Mouse (Mus musculus): ENCODE measurements around the gene Ubtd1. TPM values are rescaled to one million over a fixed set of nuclear protein-coding genes. Genes with fewer than 3 reads are reported as not detected.
A peak's percentile ranks its signal among the peaks of the same experiment; 100 is the strongest.

Gene Ubtd1
- polyA plus RNA-seq, 1 experiment from 2014 or later, result 14.5 TPM

DNA sequence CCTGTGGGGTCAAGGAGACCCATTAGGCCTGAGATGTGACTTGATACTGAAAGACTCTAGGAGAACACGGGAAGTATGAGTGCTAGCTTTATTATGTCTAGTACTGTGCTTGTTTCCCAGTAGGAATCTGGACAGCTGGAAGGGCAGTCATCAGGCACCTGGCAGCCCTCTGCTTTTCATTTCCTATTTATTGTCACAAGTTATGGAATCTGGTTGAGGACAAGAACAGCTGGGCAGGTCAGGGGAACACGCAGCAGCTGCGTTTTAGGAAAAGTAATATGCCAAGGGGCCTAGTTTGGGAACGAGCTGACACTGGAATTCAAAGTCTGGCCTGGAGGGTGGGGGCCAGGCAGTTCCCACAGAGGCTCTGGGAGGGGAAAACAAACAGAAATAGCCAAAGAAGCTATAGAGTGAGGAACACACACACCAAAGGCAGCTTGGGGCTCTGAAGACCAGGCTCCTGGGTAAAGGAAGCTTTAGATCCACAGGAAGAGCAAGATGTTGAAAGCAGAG is 18.9 kb downstream of the Ubtd1 start:
- 17% methylated on average over 4 of the region's 4 CpGs for WGBS
- no peaks in the 10 kb centered on the region for H3K27me3 ChIP-seq (ENCODE audit: control insufficient read depth, insufficient read depth, low read depth, low read length)
- H3K4me2 ChIP-seq (ENCODE audit: low read depth, low read length), result no peak overlapping the region
- peak; percentile 76 for ATAC-seq (ENCODE audit: low read depth)
- H3K9me3 ChIP-seq (ENCODE audit: control insufficient read depth, low read length), result no peaks in the 10 kb centered on the region
- no peaks in the 10 kb centered on the region for H3K36me3 ChIP-seq (ENCODE audit: control insufficient read depth, insufficient read depth, low read length)
- H3K9ac ChIP-seq (ENCODE audit: low read length), result no peak overlapping the region
- peaks cover 21% of the 10 kb centered on the region for H3K4me1 ChIP-seq (replicated peaks; ENCODE audit: control insufficient read depth, insufficient read depth, low read length)
- H3K4me3 ChIP-seq (ENCODE audit: low read length), result no peak overlapping the region
- peak overlapping the region; percentile 70 for H3K27ac ChIP-seq (ENCODE audit: low read length)

DNA sequence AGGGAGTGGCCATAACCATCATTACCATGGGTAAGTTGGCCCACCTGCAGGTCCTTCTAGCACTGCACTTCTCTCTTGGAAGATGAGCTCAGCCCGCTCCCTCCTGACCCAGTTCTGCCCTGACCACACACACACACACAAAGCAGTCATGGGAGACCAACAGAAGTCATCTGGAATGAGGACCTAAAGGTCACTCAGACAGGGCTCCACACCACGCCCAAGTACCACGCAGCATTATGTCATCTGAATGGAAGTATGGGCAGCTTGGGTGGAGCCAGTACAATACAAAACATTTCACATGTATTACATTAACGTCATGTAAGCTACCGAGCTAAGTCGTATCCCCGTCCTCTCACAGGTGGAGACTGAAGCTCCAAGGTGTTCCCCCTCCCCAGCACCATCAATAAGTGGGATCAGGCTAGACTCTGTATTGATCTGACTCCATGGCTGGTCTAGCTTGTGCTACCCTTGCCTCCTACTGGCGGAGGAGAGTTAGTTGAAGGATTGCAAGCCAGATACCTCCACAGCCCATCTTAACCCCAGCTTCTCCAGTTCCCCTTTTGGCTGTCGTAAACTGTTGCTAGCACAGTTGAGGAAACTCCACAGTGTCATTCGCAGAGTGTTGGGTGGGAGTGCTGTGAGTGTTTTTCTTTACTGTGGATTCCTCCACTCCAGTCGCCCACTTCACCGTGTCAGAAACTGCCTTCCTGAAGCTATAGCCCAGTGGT is 19.9 kb downstream of the Ubtd1 start:
- Histone ChIP-seq H3K36me3 (ENCODE audit: control insufficient read depth, insufficient read depth, low read length) (no peaks in the 10 kb centered on the region), H3K4me2 (ENCODE audit: low read depth, low read length) (no peak overlapping the region), H3K27me3 (ENCODE audit: control insufficient read depth, insufficient read depth, low read depth, low read length) (no peaks in the 10 kb centered on the region), H3K9ac (ENCODE audit: low read length) (no peak overlapping the region), H3K27ac (ENCODE audit: low read length) (peak overlapping the region; percentile 70), H3K4me3 (ENCODE audit: low read length) (no peak overlapping the region), H3K4me1 (replicated peaks; ENCODE audit: control insufficient read depth, insufficient read depth, low read length) (peaks cover 21% of the 10 kb centered on the region), H3K9me3 (ENCODE audit: control insufficient read depth, low read length) (no peaks in the 10 kb centered on the region)
- ATAC-seq (ENCODE audit: low read depth), result no peak
- 87% methylated on average over 12 of the region's 12 CpGs for WGBS

DNA sequence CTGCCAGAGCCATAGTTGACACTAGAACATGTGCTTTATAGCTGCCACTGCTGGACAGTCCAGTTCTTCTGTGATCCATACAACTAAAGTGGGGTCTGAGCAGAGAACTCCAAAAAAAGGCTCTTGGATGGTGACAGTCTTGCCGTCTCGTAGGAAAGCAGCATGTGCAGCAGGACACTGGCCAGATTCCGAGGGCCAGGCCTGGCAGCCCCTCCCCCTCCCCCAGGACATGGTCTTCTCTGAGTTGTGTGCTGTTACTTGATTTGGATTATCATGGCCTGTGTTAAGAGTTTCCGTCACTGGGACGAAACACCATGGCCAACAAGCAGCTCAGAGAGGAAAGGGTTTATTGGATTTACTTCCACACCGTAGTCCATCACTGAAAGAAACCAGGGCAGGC is 22.7 kb downstream of the Ubtd1 start:
- no peak overlapping the region for H3K27ac ChIP-seq (ENCODE audit: low read length)
- no peak overlapping the region for H3K4me3 ChIP-seq (ENCODE audit: low read length)
- no peak overlapping the region for H3K4me2 ChIP-seq (ENCODE audit: low read depth, low read length)
- WGBS, result 65% methylated on average over 6 of the region's 6 CpGs
- no peaks in the 10 kb centered on the region for H3K27me3 ChIP-seq (ENCODE audit: control insufficient read depth, insufficient read depth, low read depth, low read length)
- no peaks in the 10 kb centered on the region for H3K36me3 ChIP-seq (ENCODE audit: control insufficient read depth, insufficient read depth, low read length)
- no peak overlapping the region for H3K9ac ChIP-seq (ENCODE audit: low read length)
- peaks cover 21% of the 10 kb centered on the region for H3K4me1 ChIP-seq (replicated peaks; ENCODE audit: control insufficient read depth, insufficient read depth, low read length)
- ATAC-seq (ENCODE audit: low read depth), result no peak
- no peaks in the 10 kb centered on the region for H3K9me3 ChIP-seq (ENCODE audit: control insufficient read depth, low read length)

GRCm38 (mm10) chr19:42005616-42006015 is 24.1 kb downstream of the Ubtd1 start:
- Histone ChIP-seq H3K9me3 (ENCODE audit: control insufficient read depth, low read length) (no peaks in the 10 kb centered on the region), H3K4me3 (ENCODE audit: low read length) (no peak overlapping the region), H3K4me2 (ENCODE audit: low read depth, low read length) (no peak overlapping the region), H3K9ac (ENCODE audit: low read length) (no peak overlapping the region), H3K4me1 (replicated peaks; ENCODE audit: control insufficient read depth, insufficient read depth, low read length) (peaks cover 16% of the 10 kb centered on the region), H3K27me3 (ENCODE audit: control insufficient read depth, insufficient read depth, low read depth, low read length) (no peaks in the 10 kb centered on the region), H3K27ac (ENCODE audit: low read length) (no peak overlapping the region), H3K36me3 (ENCODE audit: control insufficient read depth, insufficient read depth, low read length) (no peaks in the 10 kb centered on the region)
- ATAC-seq (ENCODE audit: low read depth), result no peak
- 63% methylated on average over 3 of the region's 3 CpGs for WGBS

DNA sequence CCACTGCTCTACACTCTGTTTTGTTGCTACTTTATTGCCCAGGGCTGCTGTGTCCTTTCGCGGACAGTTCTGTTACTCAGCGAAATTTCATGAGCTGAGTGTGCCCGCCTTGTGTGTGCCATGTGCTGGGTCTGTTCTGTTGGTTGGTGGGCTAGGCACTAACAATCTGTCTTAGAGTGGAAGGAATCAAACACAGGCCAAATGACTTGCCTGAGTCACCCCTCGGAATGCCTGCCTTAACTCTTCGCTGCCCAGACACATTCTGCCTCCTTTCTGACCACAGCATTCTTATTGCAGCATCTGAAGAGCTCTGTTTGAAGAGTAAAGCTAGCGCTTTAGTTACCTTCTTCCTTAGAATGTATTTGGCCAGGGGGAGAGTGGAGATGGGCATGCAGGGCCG is 25.0 kb downstream of the Ubtd1 start:
- H3K27me3 ChIP-seq (ENCODE audit: control insufficient read depth, insufficient read depth, low read depth, low read length), result no peaks in the 10 kb centered on the region
- H3K4me3 ChIP-seq (ENCODE audit: low read length), result no peak overlapping the region
- no peak for ATAC-seq (ENCODE audit: low read depth)
- H3K9me3 ChIP-seq (ENCODE audit: control insufficient read depth, low read length), result no peaks in the 10 kb centered on the region
- H3K4me1 ChIP-seq (replicated peaks; ENCODE audit: control insufficient read depth, insufficient read depth, low read length), result peaks cover 8% of the 10 kb centered on the region
- H3K36me3 ChIP-seq (ENCODE audit: control insufficient read depth, insufficient read depth, low read length), result no peaks in the 10 kb centered on the region
- H3K4me2 ChIP-seq (ENCODE audit: low read depth, low read length), result no peak overlapping the region
- H3K27ac ChIP-seq (ENCODE audit: low read length), result no peak overlapping the region
- 60% methylated on average over 8 of the region's 8 CpGs for WGBS
- no peak overlapping the region for H3K9ac ChIP-seq (ENCODE audit: low read length)

- Histone ChIP-seq H3K27me3 (ENCODE audit: control insufficient read depth, insufficient read depth, low read depth, low read length) (no peaks in the 10 kb centered on the region), H3K9ac (ENCODE audit: low read length) (no peak overlapping the region), H3K27ac (ENCODE audit: low read length) (no peak overlapping the region), H3K4me2 (ENCODE audit: low read depth, low read length) (no peak overlapping the region), H3K9me3 (ENCODE audit: control insufficient read depth, low read length) (no peaks in the 10 kb centered on the region), H3K36me3 (ENCODE audit: control insufficient read depth, insufficient read depth, low read length) (no peaks in the 10 kb centered on the region), H3K4me1 (replicated peaks; ENCODE audit: control insufficient read depth, insufficient read depth, low read length) (peaks cover 8% of the 10 kb centered on the region), H3K4me3 (ENCODE audit: low read length) (no peak overlapping the region)
- ATAC-seq (ENCODE audit: low read depth), result no peak
- WGBS, result 52% methylated on average over 3 of the region's 3 CpGs
These were observed 27.0 kb downstream of the Ubtd1 start for GRCm38 (mm10) chr19:42008586-42008985.

DNA sequence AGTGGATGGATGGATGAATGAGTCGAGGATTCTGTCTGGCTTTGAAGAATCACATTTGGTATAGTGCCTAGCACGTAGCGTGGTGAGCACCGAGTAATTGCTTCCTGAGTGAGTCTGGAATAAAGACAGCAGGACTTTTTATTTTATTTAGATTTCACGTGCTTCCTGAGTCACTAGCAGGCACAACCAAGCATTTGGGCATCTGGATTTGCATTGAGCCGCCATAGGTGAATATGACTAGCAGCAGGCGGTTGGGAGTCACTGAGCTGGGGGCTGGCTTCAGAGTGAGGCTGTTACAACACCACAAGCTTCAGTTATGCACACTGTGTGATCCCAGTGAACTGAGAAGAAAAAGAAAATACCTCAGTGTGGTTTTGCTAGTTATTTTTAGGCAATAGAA is 27.5 kb downstream of the Ubtd1 start:
- no peak overlapping the region for H3K27ac ChIP-seq (ENCODE audit: low read length)
- WGBS, result 36% methylated on average over 7 of the region's 7 CpGs
- peaks cover 8% of the 10 kb centered on the region for H3K4me1 ChIP-seq (replicated peaks; ENCODE audit: control insufficient read depth, insufficient read depth, low read length)
- no peak overlapping the region for H3K4me2 ChIP-seq (ENCODE audit: low read depth, low read length)
- H3K4me3 ChIP-seq (ENCODE audit: low read length), result no peak overlapping the region
- H3K36me3 ChIP-seq (ENCODE audit: control insufficient read depth, insufficient read depth, low read length), result no peaks in the 10 kb centered on the region
- H3K27me3 ChIP-seq (ENCODE audit: control insufficient read depth, insufficient read depth, low read depth, low read length), result no peaks in the 10 kb centered on the region
- H3K9ac ChIP-seq (ENCODE audit: low read length), result no peak overlapping the region
- H3K9me3 ChIP-seq (ENCODE audit: control insufficient read depth, low read length), result no peaks in the 10 kb centered on the region
- ATAC-seq (ENCODE audit: low read depth), result no peak

DNA sequence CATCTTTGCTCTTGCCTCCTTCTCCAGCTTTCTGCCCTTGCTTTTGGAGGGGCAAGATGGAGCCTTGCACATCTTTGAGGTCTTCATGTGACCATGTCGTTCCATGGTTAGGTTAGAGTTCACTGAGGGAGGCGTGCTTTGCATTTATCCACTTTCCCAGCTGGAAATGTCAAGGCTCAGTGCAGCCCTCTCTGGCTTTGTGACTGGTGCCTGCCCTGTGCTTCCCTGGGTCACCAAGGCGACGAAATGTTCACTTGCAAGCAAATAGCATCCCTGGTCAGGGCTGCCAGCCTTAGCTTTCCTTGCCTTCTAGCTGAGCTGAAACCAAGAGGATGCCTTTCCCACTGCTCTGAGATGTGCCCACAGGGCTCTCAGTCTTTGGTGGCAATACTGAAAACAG is 28.9 kb downstream of the Ubtd1 start:
- Histone ChIP-seq H3K9me3 (ENCODE audit: control insufficient read depth, low read length) (no peaks in the 10 kb centered on the region), H3K4me3 (ENCODE audit: low read length) (no peak overlapping the region), H3K4me1 (replicated peaks; ENCODE audit: control insufficient read depth, insufficient read depth, low read length) (peaks cover 3% of the 10 kb centered on the region), H3K27ac (ENCODE audit: low read length) (no peak overlapping the region), H3K36me3 (ENCODE audit: control insufficient read depth, insufficient read depth, low read length) (no peaks in the 10 kb centered on the region), H3K9ac (ENCODE audit: low read length) (no peak overlapping the region), H3K27me3 (ENCODE audit: control insufficient read depth, insufficient read depth, low read depth, low read length) (no peaks in the 10 kb centered on the region), H3K4me2 (ENCODE audit: low read depth, low read length) (no peak overlapping the region)
- no peak for ATAC-seq (ENCODE audit: low read depth)
- 73% methylated on average over 4 of the region's 4 CpGs for WGBS

GRCm38 (mm10) chr19:42011123-42011522 is 29.6 kb downstream of the Ubtd1 start:
- Histone ChIP-seq H3K4me2 (ENCODE audit: low read depth, low read length) (no peak overlapping the region), H3K9me3 (ENCODE audit: control insufficient read depth, low read length) (no peaks in the 10 kb centered on the region), H3K27me3 (ENCODE audit: control insufficient read depth, insufficient read depth, low read depth, low read length) (no peaks in the 10 kb centered on the region), H3K9ac (ENCODE audit: low read length) (no peak overlapping the region), H3K36me3 (ENCODE audit: control insufficient read depth, insufficient read depth, low read length) (no peaks in the 10 kb centered on the region), H3K27ac (ENCODE audit: low read length) (no peak overlapping the region), H3K4me3 (ENCODE audit: low read length) (no peak overlapping the region), H3K4me1 (replicated peaks; ENCODE audit: control insufficient read depth, insufficient read depth, low read length) (peaks cover 3% of the 10 kb centered on the region)
- no peak for ATAC-seq (ENCODE audit: low read depth)
- WGBS, result 76% methylated on average over 7 of the region's 7 CpGs
